Mouse (Mus musculus): ENCODE measurements around the gene Tarbp1.
"Not testable (repeated sequence)": the region's sequence is repeated elsewhere in the genome, so short reads cannot be mapped to it uniquely, and the experiment has no call there.

The Tarbp1 gene

DNA sequence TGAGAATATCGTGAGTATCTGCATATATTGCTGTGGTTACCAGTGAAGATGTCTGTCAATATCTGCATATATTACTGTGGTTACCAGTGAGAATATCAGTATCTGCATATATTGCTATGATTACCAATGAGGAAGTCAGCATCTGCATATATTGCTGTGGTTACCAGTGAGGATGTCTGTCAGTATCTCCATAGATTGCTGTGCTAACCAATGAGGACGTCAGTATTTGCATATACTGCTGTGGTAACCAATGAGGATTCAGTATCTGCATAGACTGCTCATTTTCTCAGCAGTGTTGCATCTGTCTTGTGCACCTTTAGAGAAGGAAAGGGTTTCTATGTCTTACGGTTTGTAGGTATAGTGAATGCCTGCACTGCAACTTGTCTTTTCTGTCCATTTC, 54.0 kb downstream of the Tarbp1 start:
- no peak for DNase-seq (ENCODE audit: low read depth, low spot score)

GRCm38 (mm10) chr8:126405030-126405429, 69.8 kb downstream of the Tarbp1 start:
- no peak for DNase-seq (ENCODE audit: low read depth, low spot score)

GRCm38 (mm10) chr8:126404550-126404949, 70.3 kb downstream of the Tarbp1 start:
- DNase-seq (ENCODE audit: low read depth, low spot score) = not testable (repeated sequence)

- no peak for DNase-seq (ENCODE audit: low read depth, low spot score)
Measured at GRCm38 (mm10) chr8:126398349-126398748, 76.5 kb downstream of the Tarbp1 start.

GRCm38 (mm10) chr8:126395917-126396316, 78.9 kb downstream of the Tarbp1 start:
- no peak for DNase-seq (ENCODE audit: low read depth, low spot score)

GRCm38 (mm10) chr8:126395386-126395785, 79.5 kb downstream of the Tarbp1 start:
- no peak for DNase-seq (ENCODE audit: low read depth, low spot score)

- no peak for DNase-seq (ENCODE audit: low read depth, low spot score)
Measured at GRCm38 (mm10) chr8:126391541-126391940, 83.3 kb downstream of the Tarbp1 start.

GRCm38 (mm10) chr8:126387566-126387965, 87.3 kb downstream of the Tarbp1 start:
- DNase-seq (ENCODE audit: low read depth, low spot score) = no peak

DNA sequence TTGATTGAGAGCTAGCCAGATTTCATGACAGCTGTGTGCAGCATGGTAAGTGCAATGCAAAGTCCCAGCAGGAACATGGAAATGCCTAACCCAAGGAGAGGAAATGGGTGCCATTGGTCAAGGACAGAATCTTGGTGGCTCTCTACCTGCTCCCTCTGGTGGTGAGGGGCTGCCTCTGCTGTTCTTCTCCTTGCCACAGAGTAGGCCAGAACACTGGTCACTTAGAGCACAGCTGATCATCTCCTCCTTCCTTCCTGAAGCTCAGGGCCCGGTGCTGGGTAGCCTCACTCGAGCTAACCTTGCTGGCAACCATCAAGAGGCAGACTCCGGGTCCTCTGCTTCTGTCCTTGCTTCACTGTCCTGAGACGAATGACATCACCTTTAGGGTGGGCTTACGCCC, 92.1 kb downstream of the Tarbp1 start:
- no peak for DNase-seq (ENCODE audit: low read depth, low spot score)

DNA sequence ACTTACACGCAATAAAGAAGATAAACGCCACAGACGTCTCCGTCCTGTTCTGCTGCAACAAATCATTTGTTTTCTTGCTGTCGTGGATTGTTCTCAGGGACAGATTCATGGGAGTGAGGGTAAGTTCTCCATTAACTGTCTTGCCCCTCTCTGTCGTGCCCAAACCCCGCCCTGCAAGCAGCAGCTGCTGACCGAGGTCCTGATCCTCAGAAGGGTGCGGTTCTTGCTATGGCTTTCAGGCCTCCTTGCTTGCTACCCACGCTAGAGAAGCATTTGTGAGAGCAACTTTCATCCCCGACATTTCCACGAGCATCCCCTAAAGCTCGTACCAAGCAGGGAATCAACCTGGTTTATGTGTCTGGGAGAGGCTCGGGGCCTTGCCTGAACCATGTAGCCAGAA, 92.6 kb downstream of the Tarbp1 start:
- DNase-seq (ENCODE audit: low read depth, low spot score) = no peak

GRCm38 (mm10) chr8:126381299-126381698, 93.6 kb downstream of the Tarbp1 start:
- no peak for DNase-seq (ENCODE audit: low read depth, low spot score)

GRCm38 (mm10) chr8:126380141-126380540, 94.7 kb downstream of the Tarbp1 start:
- no peak for DNase-seq (ENCODE audit: low read depth, low spot score)

- no peak for DNase-seq (ENCODE audit: low read depth, low spot score)
Measured at GRCm38 (mm10) chr8:126379580-126379979, 95.3 kb downstream of the Tarbp1 start.
